Mouse (Mus musculus): ENCODE data around the gene Kalrn. TPM values are rescaled to one million over a fixed set of nuclear protein-coding genes. Genes with fewer than 3 reads are reported as not detected.

Gene Kalrn
- total RNA-seq, 2 experiments from 2014 or later, result 431 to 495 TPM

DNA sequence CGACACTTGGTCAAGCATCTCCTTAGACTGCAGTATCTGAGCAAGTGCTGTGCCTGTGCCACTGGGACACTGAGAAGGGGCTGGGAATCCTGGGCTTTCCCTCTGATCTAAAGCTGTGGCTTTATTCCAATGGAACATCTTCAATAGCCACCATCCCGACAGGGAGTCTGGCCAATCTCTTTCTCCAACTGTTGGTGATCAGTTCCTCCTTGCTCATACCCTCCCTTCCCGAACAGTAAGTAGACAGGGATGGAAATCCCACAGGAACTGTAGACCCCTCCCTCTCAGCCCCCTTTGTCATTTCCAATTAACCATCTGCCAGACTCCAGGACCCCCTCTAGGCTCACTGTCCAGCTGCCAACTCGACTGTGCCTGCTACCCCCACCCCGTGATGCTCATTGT, 11.6 kb downstream of the Kalrn start:
- intact Hi-C loops (cut with DNase I), result no loop called here
- DNase-seq (ENCODE audit: low spot score in 2 of 2), result no peak

GRCm38 (mm10) chr16:34560814-34561213, 12.5 kb downstream of the Kalrn start:
- intact Hi-C loops (cut with DNase I), result no loop called here
- DNase-seq (ENCODE audit: low spot score in 2 of 2), result peak; percentile 55 to 58

DNA sequence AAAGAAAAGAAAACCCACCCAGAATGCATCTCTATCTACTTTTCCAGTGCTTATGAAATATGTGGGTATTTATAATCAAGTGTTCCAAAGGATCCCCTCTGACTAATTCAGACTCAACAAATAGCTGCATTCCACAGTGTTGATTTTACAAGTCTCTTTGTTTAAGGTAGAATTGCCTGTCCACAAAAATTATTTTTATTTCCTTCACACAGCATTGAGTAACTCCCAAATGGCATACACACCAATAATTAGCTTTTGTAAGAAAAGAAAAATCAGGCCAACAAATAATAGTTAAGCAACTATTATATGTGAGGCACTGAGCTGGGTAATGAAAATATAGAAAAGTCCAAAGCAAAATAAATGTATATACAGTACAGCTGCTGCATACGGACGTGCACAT, 12.9 kb downstream of the Kalrn start:
- no peak for DNase-seq (ENCODE audit: low spot score in 2 of 2)
- intact Hi-C loops (cut with DNase I), result no loop called here

DNA sequence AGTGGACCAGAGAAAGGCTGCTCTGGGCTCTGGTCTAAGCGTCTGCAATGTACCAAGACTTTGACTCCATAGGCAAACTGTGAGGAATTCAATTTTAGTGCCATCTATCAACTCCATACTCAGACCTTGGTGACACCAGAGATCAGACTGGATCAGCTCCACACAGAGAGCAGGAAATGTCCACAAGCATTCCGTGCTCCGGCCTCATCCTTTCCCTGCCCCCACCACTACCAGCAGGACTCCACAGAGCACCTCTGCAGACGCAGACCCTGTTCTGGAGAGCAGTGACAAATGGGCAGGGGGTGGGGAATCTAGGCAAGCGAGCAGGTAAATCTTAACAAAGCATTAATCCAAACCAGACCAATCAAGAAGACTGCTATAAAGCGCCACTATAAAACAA, 15.4 kb downstream of the Kalrn start:
- DNase-seq (ENCODE audit: low spot score in 2 of 2), result no peak

DNA sequence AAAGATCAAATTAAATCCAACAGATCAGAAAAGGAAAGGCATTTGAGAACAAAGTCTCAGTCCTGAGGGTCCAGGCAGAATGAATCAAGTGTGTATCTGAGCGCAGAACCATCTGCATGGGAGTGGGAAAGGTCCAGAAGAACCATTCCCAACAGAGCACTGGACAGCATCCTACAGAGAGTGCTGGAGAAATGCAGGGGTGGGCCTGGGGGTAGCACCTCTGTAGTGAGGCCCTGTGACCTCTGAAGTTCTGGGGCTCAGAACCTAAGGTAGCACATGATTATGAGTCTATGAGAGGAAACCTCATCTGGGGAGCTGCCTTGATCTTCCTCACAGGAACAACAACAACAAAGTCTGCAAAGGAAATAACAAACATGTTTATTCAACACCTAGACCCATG, 20.6 kb downstream of the Kalrn start:
- no peak for DNase-seq (ENCODE audit: low spot score in 2 of 2)
- intact Hi-C loops (cut with DNase I), result no loop called here

More for the DNA sequence above, 15.4 kb downstream of the Kalrn start:
- intact Hi-C loops (cut with DNase I), result no loop called here

DNA sequence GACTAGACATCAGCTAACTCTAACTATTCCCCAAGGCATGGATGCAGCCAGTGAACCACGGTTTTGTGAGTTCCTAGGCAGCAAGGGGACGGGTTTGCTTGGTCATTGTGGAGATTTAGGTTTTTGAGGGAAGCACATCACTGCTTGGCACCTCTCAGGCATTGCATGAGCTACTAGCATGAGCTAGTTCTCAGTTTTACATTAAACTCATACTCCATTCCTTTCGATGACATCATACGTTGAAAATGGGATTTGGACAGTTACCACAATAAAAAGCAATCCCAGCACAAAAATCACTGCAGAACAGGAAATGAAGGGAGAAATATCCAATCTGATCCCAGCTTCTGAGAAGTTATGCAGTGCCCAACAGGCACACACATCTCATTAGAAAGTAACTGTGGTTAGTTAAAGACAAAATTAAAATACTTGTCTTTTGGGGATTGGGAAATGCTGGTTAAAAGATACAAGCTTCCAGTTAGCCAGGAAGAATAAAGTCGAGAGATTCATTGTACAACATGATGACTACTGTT, 23.8 kb downstream of the Kalrn start:
- DNase-seq (ENCODE audit: low spot score in 2 of 2), result no peak
- intact Hi-C loops (cut with DNase I), result no loop called here

DNA sequence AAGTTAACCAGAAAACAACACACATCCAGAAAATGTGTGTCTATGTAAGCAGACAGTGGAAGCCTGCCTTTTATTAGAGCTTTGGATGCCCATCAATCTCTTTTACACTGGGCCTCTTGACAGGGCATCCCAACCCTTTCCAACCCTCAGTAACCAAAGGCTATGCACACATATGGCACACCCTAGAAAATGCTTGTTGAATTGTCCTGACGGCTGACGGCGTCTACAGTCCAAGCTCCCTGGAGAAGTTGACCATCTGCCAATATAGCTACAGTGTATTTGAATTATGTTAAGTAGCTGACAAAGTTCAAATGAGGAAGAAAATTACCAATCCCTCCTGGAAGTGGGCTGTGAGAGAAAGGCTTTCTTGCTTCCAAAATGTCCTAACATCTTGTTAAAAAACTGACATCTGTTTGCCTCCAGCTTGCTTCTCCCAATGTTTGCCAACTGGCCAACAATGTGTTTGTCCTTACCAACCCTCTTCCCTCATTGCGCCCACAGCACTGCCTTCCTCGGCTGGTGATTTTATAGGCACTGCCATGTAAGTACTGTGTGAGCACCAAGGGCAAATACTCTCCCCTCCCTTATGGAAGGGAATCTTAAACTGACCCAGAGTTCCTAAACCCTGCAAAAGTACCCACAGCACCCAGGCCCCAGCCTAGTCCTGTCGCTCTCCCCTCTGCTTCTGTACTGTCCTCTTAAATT, 26.4 kb downstream of the Kalrn start:
- DNase-seq (ENCODE audit: low spot score in 2 of 2), result no peak
- intact Hi-C loops (cut with DNase I), result no loop called here

- no peak for DNase-seq (ENCODE audit: low spot score in 2 of 2)
- intact Hi-C loops (cut with DNase I), result no loop called here
Observed at GRCm38 (mm10) chr16:34543754-34544153, 29.6 kb downstream of the Kalrn start.

GRCm38 (mm10) chr16:34542341-34542740, 31.0 kb downstream of the Kalrn start:
- no peak for DNase-seq (ENCODE audit: low spot score in 2 of 2)
- intact Hi-C loops (cut with DNase I), result no loop called here

DNA sequence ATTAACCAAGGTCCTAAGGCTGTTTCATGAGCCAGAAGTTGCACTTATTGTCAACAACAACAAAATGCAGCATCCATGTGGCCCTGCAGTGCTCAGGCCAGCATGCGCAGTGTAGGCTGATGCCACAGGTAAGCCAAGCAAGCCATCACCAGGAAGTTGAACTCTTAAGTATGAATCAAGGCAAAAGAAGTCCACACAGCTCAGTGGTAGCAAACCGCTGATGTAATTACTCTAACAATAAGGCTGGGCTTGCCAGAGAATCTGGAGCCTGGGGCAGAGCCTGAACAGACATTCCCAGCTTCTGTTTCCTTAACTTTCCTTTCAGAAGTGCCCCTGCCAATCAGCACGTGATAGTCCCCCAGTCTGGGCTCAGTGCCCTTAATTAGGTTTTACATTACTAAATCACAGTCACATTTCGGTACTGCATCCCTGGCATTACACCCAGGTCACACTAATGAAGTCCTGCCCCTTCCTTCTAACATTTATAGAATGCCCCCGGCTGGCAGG, 34.6 kb downstream of the Kalrn start:
- intact Hi-C loops (cut with DNase I), result loop anchor here (5.0 to 10.0 kb wide), 2 partner anchors 126 to 164 kb away; no protein-coding TSS in a partner anchor
- no peak for DNase-seq (ENCODE audit: low spot score in 2 of 2)

GRCm38 (mm10) chr16:34536300-34536699, 37.0 kb downstream of the Kalrn start:
- intact Hi-C loops (cut with DNase I), result loop anchor here (5.0 to 10.0 kb wide), 2 partner anchors 129 to 166 kb away; no protein-coding TSS in a partner anchor
- DNase-seq (ENCODE audit: low spot score in 2 of 2), result no peak

DNA sequence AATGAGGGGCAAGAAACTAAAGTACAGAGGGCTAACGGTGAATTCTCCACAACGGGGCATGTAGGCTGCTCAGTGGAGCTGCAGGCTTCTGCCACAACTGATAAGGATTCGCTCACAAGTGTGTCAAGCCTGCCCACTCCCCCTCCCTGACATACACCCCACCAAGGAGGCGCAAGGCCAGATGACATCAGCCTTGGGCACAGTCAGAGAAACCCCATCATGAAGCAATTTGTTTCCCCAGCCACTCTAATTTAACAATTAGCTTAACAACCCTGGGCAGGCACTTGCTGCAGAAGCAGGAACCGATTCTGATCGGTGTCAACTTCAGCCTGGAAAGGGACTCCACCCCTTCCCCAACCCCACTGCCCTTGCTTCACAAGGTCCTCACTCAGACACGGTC, 38.2 kb downstream of the Kalrn start:
- DNase-seq (ENCODE audit: low spot score in 2 of 2), result no peak
- intact Hi-C loops (cut with DNase I), result loop anchor here (5.0 to 10.0 kb wide), 2 partner anchors 130 to 167 kb away; no protein-coding TSS in a partner anchor

GRCm38 (mm10) chr16:34531506-34531905, 41.8 kb downstream of the Kalrn start:
- peak; percentile 56 to 77 for DNase-seq (ENCODE audit: low spot score in 2 of 2)
- intact Hi-C loops (cut with DNase I), result loop anchor here (5.0 to 10.0 kb wide), 2 partner anchors 41 to 133 kb away; partner anchors contain the start of gene Kalrn

DNA sequence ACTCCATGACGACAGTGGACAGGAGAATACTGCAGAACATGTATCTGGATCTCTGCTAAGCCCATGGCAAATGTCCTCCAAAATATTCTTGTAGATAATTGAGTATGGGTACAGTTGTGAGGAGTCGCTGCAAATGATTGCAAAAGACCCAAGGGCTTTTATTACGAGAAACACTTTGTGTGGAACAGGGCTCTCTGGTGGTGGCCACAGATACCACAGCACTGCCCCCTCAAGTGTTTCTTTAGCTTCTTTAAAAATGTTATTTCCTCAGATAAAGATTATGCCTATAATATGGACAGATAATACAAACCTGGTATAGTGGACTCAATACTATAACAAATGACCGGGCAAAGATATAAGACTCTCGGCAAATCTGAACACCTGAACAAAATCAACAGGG, 43.3 kb downstream of the Kalrn start:
- intact Hi-C loops (cut with DNase I), result loop anchor here (5.0 to 10.0 kb wide), 2 partner anchors 42 to 135 kb away; partner anchors contain the start of gene Kalrn
- no peak for DNase-seq (ENCODE audit: low spot score in 2 of 2)

- intact Hi-C loops (cut with DNase I), result no loop called here
- no peak for DNase-seq (ENCODE audit: low spot score in 2 of 2)
Observed at GRCm38 (mm10) chr16:34528234-34528983, 44.9 kb downstream of the Kalrn start.

GRCm38 (mm10) chr16:34526378-34526777, 47.0 kb downstream of the Kalrn start:
- DNase-seq (ENCODE audit: low spot score in 2 of 2), result no peak
- intact Hi-C loops (cut with DNase I), result no loop called here

DNA sequence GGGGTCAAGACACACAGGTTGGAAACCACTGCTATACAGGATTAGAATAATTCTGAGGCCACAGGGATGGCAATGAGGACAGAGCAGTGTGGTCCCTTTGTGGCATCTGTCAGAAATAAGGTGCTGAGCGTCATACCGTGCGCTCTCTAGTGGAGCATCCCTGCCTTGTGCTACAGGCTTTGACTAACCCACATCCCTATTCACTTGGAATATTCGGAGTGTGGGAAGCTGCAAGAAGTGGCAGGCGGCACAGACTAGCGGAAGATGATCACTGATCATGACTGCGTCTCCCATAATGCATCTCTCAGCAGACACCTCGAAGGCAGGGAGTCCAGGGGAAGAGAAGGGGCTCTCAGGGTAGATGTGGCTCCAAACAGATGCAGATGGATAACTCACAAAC, 47.5 kb downstream of the Kalrn start:
- peak; percentile 74 to 91 for DNase-seq (ENCODE audit: low spot score in 2 of 2)
- intact Hi-C loops (cut with DNase I), result no loop called here

GRCm38 (mm10) chr16:34525205-34525604, 48.1 kb downstream of the Kalrn start:
- intact Hi-C loops (cut with DNase I), result no loop called here
- DNase-seq (ENCODE audit: low spot score in 2 of 2), result peak; percentile 60 to 76

GRCm38 (mm10) chr16:34521061-34521460, 52.3 kb downstream of the Kalrn start:
- intact Hi-C loops (cut with DNase I), result no loop called here
- DNase-seq (ENCODE audit: low spot score in 2 of 2), result no peak

GRCm38 (mm10) chr16:34516891-34517398, 56.4 kb downstream of the Kalrn start:
- intact Hi-C loops (cut with DNase I), result no loop called here
- DNase-seq (ENCODE audit: low spot score in 2 of 2), result peak; percentile 41 to 78

All from left cerebral cortex, postnatal 14 days (tissue).